Mouse (Mus musculus): Measurements from ENCODE around the gene Mroh2a. TPM values are rescaled to one million over a fixed set of nuclear protein-coding genes. Genes with fewer than 3 reads are reported as not detected.
A peak's percentile ranks its signal among the peaks of the same experiment; 100 is the strongest.

Mroh2a gene
- polyA plus RNA-seq (2012; rRNA removed), result 0.14 and 0.33 TPM in 2 replicates

DNA sequence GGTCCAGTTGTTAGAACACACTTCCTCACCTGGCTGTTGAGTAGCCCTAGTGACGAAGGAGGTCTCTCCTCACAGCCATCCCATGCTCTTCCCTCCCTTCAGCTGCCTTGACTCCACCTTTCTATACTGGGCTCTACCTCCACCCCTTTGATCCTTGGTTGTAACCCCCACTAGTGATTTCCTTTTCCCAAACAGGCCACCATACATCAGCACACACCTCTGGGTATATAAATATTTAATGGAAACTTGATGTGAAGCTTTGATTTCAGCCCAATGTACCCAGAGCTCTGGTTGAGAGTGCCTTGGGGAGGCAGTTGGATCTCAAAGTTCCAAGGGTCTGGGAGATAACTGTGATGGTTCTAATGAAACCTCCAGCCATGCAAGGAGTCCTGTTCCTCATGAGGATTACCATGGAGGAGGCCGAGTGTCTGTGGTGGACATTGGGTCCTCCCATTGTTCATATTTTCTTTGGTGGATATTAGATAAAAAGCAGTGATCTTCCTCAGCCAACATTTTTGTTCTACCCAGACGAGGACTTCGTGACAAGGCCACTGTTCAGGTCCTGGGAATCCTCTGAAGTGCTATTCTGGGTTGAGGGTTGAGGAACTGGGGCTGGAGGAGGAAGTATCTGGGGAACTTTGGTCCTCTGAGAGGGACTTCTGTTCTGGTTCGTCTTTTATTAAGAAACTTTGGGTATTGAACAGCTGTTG is at the start of gene Mroh2a:
Gene Mroh2a (plus strand): TSS at position 317 of the 710 bp plus-strand sequence.
- DNase-seq (ENCODE audit: low read depth, low spot score), result no peak
- 58% methylated on average over 5 of the region's 5 CpGs for WGBS

DNA sequence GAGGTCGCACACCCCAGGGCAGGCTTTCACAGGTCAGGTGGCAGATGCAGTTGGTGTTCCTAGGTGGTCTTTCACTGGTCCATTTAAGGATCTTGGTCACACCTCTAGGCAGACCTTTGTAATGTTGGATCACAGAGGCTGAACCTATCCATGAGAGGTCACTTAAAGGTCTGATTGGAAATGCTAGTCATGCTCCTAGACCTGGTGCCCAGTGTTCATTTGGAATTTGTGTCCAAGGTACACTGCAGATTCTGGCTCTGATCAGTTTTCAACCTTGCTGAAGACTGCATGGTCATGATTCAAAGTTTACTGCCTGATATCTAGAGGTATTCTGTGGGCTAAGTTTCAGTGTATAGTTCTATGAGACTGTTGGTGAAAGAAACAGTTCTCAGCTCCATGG is 47.1 kb upstream of the Mroh2a start:
- 83% methylated on average over 1 of the region's 1 CpGs for WGBS
- no peak for DNase-seq (ENCODE audit: low read depth, low spot score)

DNA sequence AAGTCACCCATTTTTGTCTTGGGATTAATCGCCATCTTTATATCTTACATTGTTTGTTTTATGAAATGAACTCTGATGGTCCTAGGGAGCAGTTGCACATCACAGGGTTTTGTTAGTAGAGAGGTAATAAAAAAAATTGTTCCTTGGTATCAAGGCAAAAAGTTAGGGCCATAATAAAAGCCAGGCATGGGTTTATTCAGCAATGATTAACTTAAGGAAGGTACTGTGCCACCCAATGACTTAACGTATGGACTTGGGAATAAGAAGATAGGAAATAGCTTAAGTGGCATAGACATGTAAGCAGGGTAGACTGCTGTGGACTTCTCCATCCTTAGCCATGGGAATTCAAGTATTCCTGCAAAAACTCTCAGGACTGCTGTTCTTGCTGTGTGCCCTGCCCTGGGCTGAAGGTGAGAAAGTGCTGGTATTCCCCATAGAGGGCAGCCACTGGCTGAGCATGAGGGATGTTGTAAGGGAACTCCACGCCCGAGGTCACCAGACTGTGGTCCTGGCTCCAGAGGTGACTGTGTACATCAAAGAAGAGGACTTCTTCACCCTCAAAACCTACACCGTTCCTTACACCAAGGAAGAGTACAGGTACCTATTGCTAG is 40.4 kb upstream of the Mroh2a start:
- WGBS, result 29% methylated on average over 5 of the region's 5 CpGs
- DNase-seq (ENCODE audit: low read depth, low spot score), result peak; percentile 64

DNA sequence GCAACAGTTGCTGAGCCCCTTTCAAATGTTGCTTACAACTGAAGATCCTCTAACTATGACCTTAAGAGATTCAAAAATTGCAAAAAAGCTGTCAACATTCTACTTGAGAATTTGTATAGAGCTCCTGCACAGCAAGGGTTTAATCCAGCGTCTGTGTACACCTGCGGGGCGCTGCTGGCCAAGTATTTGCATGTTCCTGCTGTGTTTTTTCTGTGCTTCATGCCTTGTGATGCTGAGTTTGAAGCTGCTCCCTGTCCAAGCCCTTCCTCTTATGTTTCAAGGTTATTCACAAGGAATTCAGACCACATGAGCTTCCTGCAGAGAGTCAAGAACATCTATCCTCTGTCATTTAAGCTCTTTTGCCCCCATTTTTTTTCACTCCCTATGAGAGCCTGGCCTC is 34.6 kb upstream of the Mroh2a start:
- DNase-seq (ENCODE audit: low read depth, low spot score), result no peak
- WGBS, result 83% methylated on average over 3 of the region's 3 CpGs

GRCm38 (mm10) chr1:88195687-88196086 is 31.1 kb upstream of the Mroh2a start:
- 75% methylated on average over 1 of the region's 1 CpGs for WGBS
- DNase-seq (ENCODE audit: low read depth, low spot score), result no peak

DNA sequence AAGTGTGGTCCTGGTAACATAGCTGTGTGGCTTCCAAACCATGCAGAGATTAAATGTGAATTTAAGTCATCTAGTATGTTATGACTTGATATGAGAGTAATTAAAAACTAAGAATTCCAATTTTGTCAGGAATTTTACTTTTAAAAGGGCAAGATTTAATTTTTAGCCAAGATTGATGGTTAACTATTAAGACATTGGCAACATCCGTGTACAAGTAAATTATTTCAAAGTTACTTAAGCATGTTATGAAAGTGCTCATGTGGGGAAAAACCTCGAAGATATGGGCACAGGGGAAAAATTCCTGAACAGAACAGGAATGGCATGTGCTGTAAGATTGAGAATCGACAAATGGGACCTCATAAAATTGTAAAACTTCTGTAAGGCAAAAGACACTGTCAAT is 29.3 kb upstream of the Mroh2a start:
- DNase-seq (ENCODE audit: low read depth, low spot score), result no peak
- 68% methylated on average over 3 of the region's 3 CpGs for WGBS

- no peak for DNase-seq (ENCODE audit: low read depth, low spot score)
- WGBS, result 75% methylated on average over 2 of the region's 2 CpGs
Measured at GRCm38 (mm10) chr1:88199996-88200395, 26.8 kb upstream of the Mroh2a start.

DNA sequence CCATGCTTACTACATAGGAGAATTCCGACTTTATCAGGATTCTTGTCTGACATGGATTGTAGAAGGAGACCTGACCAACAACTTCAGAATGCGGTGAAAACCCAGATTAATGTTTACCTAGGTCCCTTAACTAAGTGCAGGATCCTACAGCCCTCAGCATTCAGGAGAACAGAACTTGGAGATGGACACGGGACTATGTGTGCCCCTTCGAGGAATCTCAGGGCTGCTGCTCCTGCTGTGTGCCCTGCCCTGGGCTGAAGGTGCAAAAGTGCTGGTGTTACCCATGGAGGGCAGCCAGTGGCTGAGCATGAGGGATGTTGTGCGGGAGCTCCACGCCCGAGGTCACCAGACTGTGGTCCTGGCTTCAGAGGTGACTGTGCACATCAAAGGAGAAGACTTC is 26.3 kb upstream of the Mroh2a start, which contains the start of gene Ugt1a2:
Gene Ugt1a2 (plus strand): TSS at position 146 of the 400 bp plus-strand sequence.
- WGBS, result 68% methylated on average over 7 of the region's 7 CpGs
- no peak for DNase-seq (ENCODE audit: low read depth, low spot score)

DNA sequence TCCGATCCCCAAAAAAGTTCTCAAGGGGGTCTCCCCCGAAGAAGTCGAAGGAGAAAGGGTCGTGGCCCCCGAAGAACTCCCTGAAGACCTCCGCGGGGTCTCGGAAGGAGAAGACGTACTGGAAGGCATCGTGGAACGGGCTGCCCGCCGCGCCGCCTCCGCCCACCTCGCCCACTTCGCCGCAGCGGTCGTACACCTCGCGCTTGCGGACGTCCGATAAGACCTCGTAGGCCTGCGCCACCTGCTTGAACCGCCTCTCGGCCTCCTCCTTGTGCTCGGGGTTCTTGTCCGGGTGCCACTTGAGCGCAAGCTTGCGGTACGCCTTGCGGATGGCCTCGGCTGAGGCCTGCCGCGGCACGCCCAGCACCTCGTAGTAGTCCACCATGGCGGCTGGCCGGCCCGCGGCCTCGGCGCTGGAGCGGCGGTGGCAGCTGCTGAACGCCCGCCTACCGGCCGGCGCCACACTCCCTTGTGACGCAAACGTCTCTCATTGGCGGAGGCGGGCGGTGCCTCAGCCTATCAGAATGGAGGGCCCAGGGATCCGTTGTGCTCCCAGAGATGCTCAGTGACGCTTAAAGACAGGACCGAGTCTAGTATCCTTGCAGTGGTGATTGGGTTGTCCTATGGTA is 21.4 kb upstream of the Mroh2a start, which contains the start of gene Dnajb3:
Gene Dnajb3 (minus strand): TSS at position 489 of the 629 bp plus-strand sequence.
- no peak for DNase-seq (ENCODE audit: low read depth, low spot score)
- 50% methylated on average over 62 of the region's 62 CpGs for WGBS

DNA sequence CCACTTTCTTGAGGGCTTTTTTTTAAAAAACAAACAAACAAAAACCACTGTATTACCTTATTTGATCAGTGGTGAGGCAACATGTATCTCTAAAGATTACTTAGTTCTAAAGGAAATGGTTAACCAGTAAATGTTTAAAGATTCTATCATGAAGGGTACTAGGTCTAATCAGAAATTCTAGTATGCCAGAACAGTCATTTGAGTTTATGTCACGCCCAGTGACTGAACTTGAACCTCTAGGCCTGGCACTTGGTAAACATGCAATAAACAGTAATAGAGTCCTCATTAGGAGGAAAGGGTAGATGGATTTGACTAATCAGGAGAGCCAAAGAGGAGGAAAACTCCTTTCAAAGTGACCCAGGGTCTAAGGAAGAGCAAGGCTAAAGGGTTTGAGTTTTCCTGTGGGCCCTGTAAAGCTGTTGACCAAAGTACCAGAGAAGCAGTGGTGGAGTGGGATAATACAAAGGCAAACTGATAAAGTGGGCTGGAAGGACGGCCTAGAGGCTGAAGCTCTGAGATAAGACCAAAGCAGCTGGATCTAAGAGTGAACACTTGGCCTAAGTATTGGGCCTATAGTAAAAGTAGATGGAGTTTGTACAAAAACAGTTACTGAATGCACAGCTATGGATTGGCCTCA is 19.8 kb upstream of the Mroh2a start:
- WGBS, result 40% methylated on average over 2 of the region's 2 CpGs

DNA sequence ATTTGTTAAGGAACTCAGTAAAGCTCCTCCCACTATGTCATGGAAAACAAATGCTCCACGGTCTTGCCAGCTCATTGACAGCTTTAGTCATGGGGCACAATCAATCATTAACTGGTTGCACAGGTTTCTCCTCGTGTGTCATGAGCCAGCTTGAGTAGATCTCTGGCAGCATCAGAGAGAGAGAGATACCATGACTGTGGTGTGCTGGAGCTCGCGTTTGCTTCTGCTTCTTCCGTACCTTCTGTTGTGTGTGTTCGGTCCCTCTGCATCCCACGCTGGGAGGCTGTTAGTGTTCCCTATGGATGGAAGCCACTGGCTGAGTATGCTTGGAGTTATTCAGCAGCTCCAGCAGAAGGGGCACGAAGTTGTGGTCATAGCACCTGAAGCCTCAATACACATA is 15.0 kb upstream of the Mroh2a start, which contains the start of gene Ugt1a1:
Gene Ugt1a1 (plus strand): TSS at position 148 of the 400 bp plus-strand sequence.
- peak; percentile 98 for DNase-seq (ENCODE audit: low read depth, low spot score)
- 46% methylated on average over 8 of the region's 8 CpGs for WGBS

More for the DNA sequence above, 19.8 kb upstream of the Mroh2a start:
- no peak for DNase-seq (ENCODE audit: low read depth, low spot score)

DNA sequence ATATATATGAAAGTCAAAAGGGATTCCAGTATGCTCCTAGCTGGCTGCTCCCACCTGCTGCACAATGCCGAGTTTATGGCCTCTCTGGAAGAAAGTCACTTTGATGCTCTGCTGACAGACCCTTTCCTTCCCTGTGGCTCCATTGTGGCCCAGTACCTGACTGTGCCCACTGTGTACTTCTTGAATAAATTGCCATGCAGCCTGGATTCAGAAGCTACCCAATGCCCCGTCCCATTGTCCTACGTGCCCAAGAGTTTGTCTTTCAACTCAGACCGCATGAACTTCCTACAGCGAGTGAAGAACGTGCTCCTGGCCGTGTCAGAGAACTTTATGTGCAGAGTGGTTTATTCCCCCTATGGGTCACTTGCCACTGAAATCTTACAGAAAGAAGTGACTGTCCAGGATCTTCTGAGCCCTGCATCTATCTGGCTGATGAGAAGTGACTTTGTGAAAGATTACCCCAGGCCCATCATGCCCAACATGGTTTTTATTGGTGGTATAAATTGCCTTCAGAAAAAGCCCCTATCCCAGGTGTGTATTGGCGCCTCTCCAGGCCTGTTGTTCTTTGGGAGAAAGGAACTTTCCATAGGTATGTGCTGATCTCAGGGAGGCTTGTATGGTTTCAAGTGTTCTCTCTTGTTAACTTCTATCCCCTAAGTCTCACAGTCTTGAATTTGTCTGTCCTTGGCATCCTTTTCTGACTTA is 14.3 kb upstream of the Mroh2a start:
- 48% methylated on average over 8 of the region's 8 CpGs for WGBS
- no peak for DNase-seq (ENCODE audit: low read depth, low spot score)

- no peak for DNase-seq (ENCODE audit: low read depth, low spot score)
- 59% methylated on average over 1 of the region's 1 CpGs for WGBS
Measured at GRCm38 (mm10) chr1:88213061-88213460, 13.7 kb upstream of the Mroh2a start.

GRCm38 (mm10) chr1:88213766-88214461 is 12.9 kb upstream of the Mroh2a start:
- 42% methylated on average over 2 of the region's 2 CpGs for WGBS
- peak; percentile 100 for DNase-seq (ENCODE audit: low read depth, low spot score)

GRCm38 (mm10) chr1:88214462-88214952 is 12.3 kb upstream of the Mroh2a start:
- WGBS, result 69% methylated on average over 2 of the region's 2 CpGs
- DNase-seq (ENCODE audit: low read depth, low spot score), result no peak

- DNase-seq (ENCODE audit: low read depth, low spot score), result no peak
- 71% methylated on average over 10 of the region's 10 CpGs for WGBS
Measured at GRCm38 (mm10) chr1:88215466-88216380, 11.1 kb upstream of the Mroh2a start.

DNA sequence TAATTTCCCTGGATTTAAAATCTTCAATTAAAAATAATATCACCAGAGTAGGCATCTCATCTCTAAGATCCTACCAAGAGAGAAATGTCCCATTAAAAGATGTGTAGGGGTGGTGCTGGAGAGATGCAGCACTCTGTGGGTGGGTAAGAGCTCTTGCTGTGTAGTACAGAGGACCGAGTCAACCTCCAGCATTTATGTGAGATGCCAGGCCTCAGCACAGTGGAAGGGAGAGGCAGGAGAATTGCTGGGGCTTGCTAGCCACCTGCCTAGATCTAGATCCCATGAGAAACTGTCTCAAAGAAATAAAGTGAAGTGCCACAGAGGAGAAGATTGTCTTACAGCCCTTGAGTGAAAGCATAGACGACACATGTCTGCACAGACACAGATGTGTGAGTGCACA is 10.2 kb upstream of the Mroh2a start:
- no peak for DNase-seq (ENCODE audit: low read depth, low spot score)
- 69% methylated on average over 2 of the region's 2 CpGs for WGBS

DNA sequence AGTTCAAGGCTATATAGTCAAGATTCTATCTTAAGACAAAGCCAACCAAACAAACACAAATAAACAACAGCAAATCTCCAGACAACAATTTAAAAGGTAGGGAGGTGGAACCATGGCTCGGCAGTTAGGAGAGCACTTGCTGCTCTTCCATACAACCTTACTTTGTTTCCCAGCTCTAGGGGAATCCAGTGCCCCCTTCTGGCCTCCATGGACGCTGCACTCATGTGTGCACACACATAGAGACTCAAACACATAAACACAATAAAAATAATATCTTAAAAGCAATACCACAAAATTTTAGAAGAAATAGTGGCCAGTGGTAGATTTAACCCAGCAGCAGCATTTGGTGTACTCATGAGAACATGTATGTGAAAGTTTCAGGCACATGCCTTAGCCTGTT is 9.6 kb upstream of the Mroh2a start:
- 68% methylated on average over 2 of the region's 2 CpGs for WGBS
- no peak for DNase-seq (ENCODE audit: low read depth, low spot score)

All from large intestine, adult 2 months (tissue).